Mouse (Mus musculus): Measurements from ENCODE around the gene Timm44. TPM values are rescaled to one million over a fixed set of nuclear protein-coding genes. Genes with fewer than 3 reads are reported as not detected.

Gene Timm44
- 77.6 and 85.0 TPM in 2 replicates for polyA plus RNA-seq (2014; fragmentation: Nextera tagmentation; extraction: Ambion mirVana)

GRCm38 (mm10) chr8:4275275-4276110 is at the start of gene Timm44:
Gene Timm44 (minus strand): TSS chr8:4275913.
- H3K9me3 ChIP-seq (ENCODE audit: control insufficient read depth, low read length): no peaks in the 10 kb centered on the region
- H3K4me3 ChIP-seq (ENCODE audit: control insufficient read depth in 1 of 2, insufficient read depth in 1 of 2, low read depth in 1 of 2, low read length in 2 of 2): peak within 1 kb of the TSS; percentile 70 to 85
- H3K36me3 ChIP-seq (ENCODE audit: control insufficient read depth, insufficient read depth, low read length): peaks cover 35% of the 10 kb centered on the region
- peak within 1 kb of the TSS; percentile 80 for H3K9ac ChIP-seq (ENCODE audit: low read length)
- peaks cover 3 to 10% of the 10 kb centered on the region in 2 experiments; a peak in 3 of 4 replicates for H3K4me1 ChIP-seq (ENCODE audit: control insufficient read depth in 2 of 2, insufficient read depth in 2 of 2, low read length in 2 of 2)
- peak; percentile 93 for ATAC-seq (ENCODE audit: insufficient number of reproducible peaks, insufficient read depth, low FRiP score, low read depth)
- no peaks in the 10 kb centered on the region for H3K27me3 ChIP-seq (ENCODE audit: control insufficient read depth, insufficient read depth, low read length)
- H3K4me2 ChIP-seq (ENCODE audit: low read length): peak within 1 kb of the TSS; percentile 87
- under 1% methylated on average over 39 of the region's 39 CpGs for WGBS
- peak within 1 kb of the TSS; percentile 48 to 54 for H3K27ac ChIP-seq (replicated peaks in 1 of 2; ENCODE audit: control insufficient read depth in 1 of 2, insufficient read depth in 1 of 2, low read depth in 2 of 2, low read length in 2 of 2)

GRCm38 (mm10) chr8:4324983-4325750 is 49.5 kb upstream of the Timm44 start, which contains the start of the genes Ccl25 and Elavl1:
Gene Ccl25 (plus strand): TSS chr8:4325210.
Gene Elavl1 (minus strand): TSS chr8:4325413.
- ATAC-seq (ENCODE audit: insufficient number of reproducible peaks, insufficient read depth, low FRiP score, low read depth): peak; percentile 98
- H3K9ac ChIP-seq (ENCODE audit: low read length): peak within 1 kb of the TSS; percentile 95
- whole genome bisulfite sequencing: under 1% methylated on average over 78 of the region's 78 CpGs
- no peaks in the 10 kb centered on the region for H3K9me3 ChIP-seq (ENCODE audit: control insufficient read depth, low read length)
- H3K4me1 ChIP-seq (ENCODE audit: control insufficient read depth in 2 of 2, insufficient read depth in 2 of 2, low read length in 2 of 2): peaks cover 6 to 51% of the 10 kb centered on the region in 2 experiments
- H3K36me3 ChIP-seq (ENCODE audit: control insufficient read depth, insufficient read depth, low read length): peaks cover 56% of the 10 kb centered on the region
- H3K27me3 ChIP-seq (ENCODE audit: control insufficient read depth, insufficient read depth, low read length): no peaks in the 10 kb centered on the region
- H3K27ac ChIP-seq (replicated peaks in 1 of 2; ENCODE audit: control insufficient read depth in 1 of 2, insufficient read depth in 1 of 2, low read depth in 2 of 2, low read length in 2 of 2): peak within 1 kb of the TSS; percentile 75 to 90
- H3K4me2 ChIP-seq (ENCODE audit: low read length): peak within 1 kb of the TSS; percentile 87
- H3K4me3 ChIP-seq (ENCODE audit: control insufficient read depth in 1 of 2, insufficient read depth in 1 of 2, low read depth in 1 of 2, low read length in 2 of 2): peak within 1 kb of the TSS; percentile 96 to 99

- WGBS: under 1% methylated on average over 42 of the region's 42 CpGs
- H3K36me3 ChIP-seq (ENCODE audit: control insufficient read depth, insufficient read depth, low read length): peaks cover 56% of the 10 kb centered on the region
- ATAC-seq (ENCODE audit: insufficient number of reproducible peaks, insufficient read depth, low FRiP score, low read depth): peak; percentile 60
Observed at GRCm38 (mm10) chr8:4324525-4324924, 48.8 kb upstream of the Timm44 start.

GRCm38 (mm10) chr8:4323917-4324316 is 48.2 kb upstream of the Timm44 start:
- peak overlapping the region; percentile 96 to 99 for H3K4me3 ChIP-seq (ENCODE audit: control insufficient read depth in 1 of 2, insufficient read depth in 1 of 2, low read depth in 1 of 2, low read length in 2 of 2)
- H3K4me1 ChIP-seq (ENCODE audit: control insufficient read depth in 2 of 2, insufficient read depth in 2 of 2, low read length in 2 of 2): peaks cover 6 to 53% of the 10 kb centered on the region in 2 experiments
- WGBS: 1% methylated on average over 6 of the region's 6 CpGs
- H3K27me3 ChIP-seq (ENCODE audit: control insufficient read depth, insufficient read depth, low read length): no peaks in the 10 kb centered on the region
- H3K4me2 ChIP-seq (ENCODE audit: low read length): peak overlapping the region; percentile 85
- H3K36me3 ChIP-seq (ENCODE audit: control insufficient read depth, insufficient read depth, low read length): peaks cover 50% of the 10 kb centered on the region
- peak overlapping the region in 1 of 2 experiments; percentile 75; a peak in 2 of 4 replicates for H3K27ac ChIP-seq (replicated peaks in 1 of 2; ENCODE audit: control insufficient read depth in 1 of 2, insufficient read depth in 1 of 2, low read depth in 2 of 2, low read length in 2 of 2)
- peak overlapping the region; percentile 95 for H3K9ac ChIP-seq (ENCODE audit: low read length)
- H3K9me3 ChIP-seq (ENCODE audit: control insufficient read depth, low read length): no peaks in the 10 kb centered on the region
- no peak for ATAC-seq (ENCODE audit: insufficient number of reproducible peaks, insufficient read depth, low FRiP score, low read depth)

More at GRCm38 (mm10) chr8:4324525-4324924, 48.8 kb upstream of the Timm44 start:
- Histone ChIP-seq H3K27ac (replicated peaks in 1 of 2; ENCODE audit: control insufficient read depth in 1 of 2, insufficient read depth in 1 of 2, low read depth in 2 of 2, low read length in 2 of 2) (peak overlapping the region; percentile 75), H3K4me2 (ENCODE audit: low read length) (peak overlapping the region; percentile 85), H3K9ac (ENCODE audit: low read length) (peak overlapping the region; percentile 95), H3K4me1 (ENCODE audit: control insufficient read depth in 2 of 2, insufficient read depth in 2 of 2, low read length in 2 of 2) (peaks cover 6 to 55% of the 10 kb centered on the region in 2 experiments), H3K9me3 (ENCODE audit: control insufficient read depth, low read length) (no peaks in the 10 kb centered on the region), H3K27me3 (ENCODE audit: control insufficient read depth, insufficient read depth, low read length) (no peaks in the 10 kb centered on the region), H3K4me3 (ENCODE audit: control insufficient read depth in 1 of 2, insufficient read depth in 1 of 2, low read depth in 1 of 2, low read length in 2 of 2) (peak overlapping the region; percentile 96 to 99)

- peaks cover 37% of the 10 kb centered on the region for H3K36me3 ChIP-seq (ENCODE audit: control insufficient read depth, insufficient read depth, low read length)
- peaks cover 6 to 53% of the 10 kb centered on the region in 2 experiments for H3K4me1 ChIP-seq (ENCODE audit: control insufficient read depth in 2 of 2, insufficient read depth in 2 of 2, low read length in 2 of 2)
- H3K4me2 ChIP-seq (ENCODE audit: low read length): peak overlapping the region; percentile 85; the same call in 1 of the 2 replicates
- WGBS: 31% methylated on average over 2 of the region's 2 CpGs
- no peaks in the 10 kb centered on the region for H3K9me3 ChIP-seq (ENCODE audit: control insufficient read depth, low read length)
- H3K9ac ChIP-seq (ENCODE audit: low read length): no peak overlapping the region
- no peaks in the 10 kb centered on the region for H3K27me3 ChIP-seq (ENCODE audit: control insufficient read depth, insufficient read depth, low read length)
- no peak overlapping the region for H3K4me3 ChIP-seq (ENCODE audit: control insufficient read depth in 1 of 2, insufficient read depth in 1 of 2, low read depth in 1 of 2, low read length in 2 of 2)
- ATAC-seq (ENCODE audit: insufficient number of reproducible peaks, insufficient read depth, low FRiP score, low read depth): no peak
- H3K27ac ChIP-seq (replicated peaks in 1 of 2; ENCODE audit: control insufficient read depth in 1 of 2, insufficient read depth in 1 of 2, low read depth in 2 of 2, low read length in 2 of 2): no peak overlapping the region
Observed at GRCm38 (mm10) chr8:4322470-4322869, 46.8 kb upstream of the Timm44 start.

GRCm38 (mm10) chr8:4321031-4321430 is 45.3 kb upstream of the Timm44 start:
- H3K9me3 ChIP-seq (ENCODE audit: control insufficient read depth, low read length): no peaks in the 10 kb centered on the region
- H3K4me1 ChIP-seq (ENCODE audit: control insufficient read depth in 2 of 2, insufficient read depth in 2 of 2, low read length in 2 of 2): peaks cover 6 to 49% of the 10 kb centered on the region in 2 experiments
- H3K4me2 ChIP-seq (ENCODE audit: low read length): no peak overlapping the region; the same call in 1 of the 2 replicates
- no peak overlapping the region; the same call in 1 of the 2 replicates for H3K9ac ChIP-seq (ENCODE audit: low read length)
- H3K36me3 ChIP-seq (ENCODE audit: control insufficient read depth, insufficient read depth, low read length): peaks cover 32% of the 10 kb centered on the region
- WGBS: 20% methylated on average over 2 of the region's 2 CpGs
- no peaks in the 10 kb centered on the region for H3K27me3 ChIP-seq (ENCODE audit: control insufficient read depth, insufficient read depth, low read length)
- no peak for ATAC-seq (ENCODE audit: insufficient number of reproducible peaks, insufficient read depth, low FRiP score, low read depth)
- peak overlapping the region in 1 of 2 experiments; percentile 42; a peak in 2 of 4 replicates for H3K27ac ChIP-seq (replicated peaks in 1 of 2; ENCODE audit: control insufficient read depth in 1 of 2, insufficient read depth in 1 of 2, low read depth in 2 of 2, low read length in 2 of 2)
- no peak overlapping the region for H3K4me3 ChIP-seq (ENCODE audit: control insufficient read depth in 1 of 2, insufficient read depth in 1 of 2, low read depth in 1 of 2, low read length in 2 of 2)

GRCm38 (mm10) chr8:4320404-4320803 is 44.7 kb upstream of the Timm44 start:
- Histone ChIP-seq H3K36me3 (ENCODE audit: control insufficient read depth, insufficient read depth, low read length) (peaks cover 32% of the 10 kb centered on the region), H3K9me3 (ENCODE audit: control insufficient read depth, low read length) (no peaks in the 10 kb centered on the region), H3K4me1 (ENCODE audit: control insufficient read depth in 2 of 2, insufficient read depth in 2 of 2, low read length in 2 of 2) (peaks cover 6 to 43% of the 10 kb centered on the region in 2 experiments), H3K27me3 (ENCODE audit: control insufficient read depth, insufficient read depth, low read length) (no peaks in the 10 kb centered on the region), H3K9ac (ENCODE audit: low read length) (no peak overlapping the region), H3K27ac (replicated peaks in 1 of 2; ENCODE audit: control insufficient read depth in 1 of 2, insufficient read depth in 1 of 2, low read depth in 2 of 2, low read length in 2 of 2) (peak overlapping the region in 1 of 2 experiments; percentile 42; a peak in 1 of 4 replicates), H3K4me2 (ENCODE audit: low read length) (no peak overlapping the region), H3K4me3 (ENCODE audit: control insufficient read depth in 1 of 2, insufficient read depth in 1 of 2, low read depth in 1 of 2, low read length in 2 of 2) (no peak overlapping the region)
- no peak for ATAC-seq (ENCODE audit: insufficient number of reproducible peaks, insufficient read depth, low FRiP score, low read depth)
- WGBS: 90% methylated on average over 1 of the region's 1 CpGs
